Mouse (Mus musculus): ENCODE data around the gene Tenm3.

GRCm38 (mm10) chr8:48819962-48820361 lies 23.8 kb downstream of the Tenm3 start:
- no peak for TF ChIP-seq ZMIZ1 (IDR thresholded peaks at IDR 0.05; ENCODE audit: low read depth, low read length)
- TF ChIP-seq POLR2A (IDR thresholded peaks at IDR 0.05; ENCODE audit: low read depth, low read length): no peak
- TF ChIP-seq MAX (IDR thresholded peaks at IDR 0.05; ENCODE audit: low read length): no peak
- no peak for TF ChIP-seq NRF1 (IDR thresholded peaks at IDR 0.05; ENCODE audit: low read depth, low read length)
- TF ChIP-seq CTCF (conservative IDR thresholded peaks at IDR 0.05 in 1 of 2, IDR thresholded peaks at IDR 0.05 in 1 of 2; ENCODE audit: low read depth in 2 of 2, low read length in 2 of 2): no peak
- TF ChIP-seq HCFC1 (IDR thresholded peaks at IDR 0.05; ENCODE audit: low read depth, low read length): no peak
- no peak for TF ChIP-seq MXI1 (IDR thresholded peaks at IDR 0.05; ENCODE audit: low read depth, low read length)
- TF ChIP-seq E2F4 (IDR thresholded peaks at IDR 0.05; ENCODE audit: insufficient replicate concordance, low read depth, low read length): no peak
- no peak for TF ChIP-seq KAT2A (IDR thresholded peaks at IDR 0.05; ENCODE audit: insufficient replicate concordance, low read length)
- TF ChIP-seq RAD21 (IDR thresholded peaks at IDR 0.05; ENCODE audit: low read depth, low read length): no peak
- no peak for TF ChIP-seq ZKSCAN1 (IDR thresholded peaks at IDR 0.05; ENCODE audit: borderline replicate concordance, low read depth, low read length)
- TF ChIP-seq CHD2 (IDR thresholded peaks at IDR 0.05; ENCODE audit: low read length): no peak

Measured in CH12.LX (cell line).